Mouse (Mus musculus) midbrain, postnatal 0 days (tissue): ENCODE measurements at regions not wholly inside any gene's neighbourhood (a gene's known extent, or its start where the extent isn't known, plus 50 kb on each side); places are given as distances from the start of the nearest gene placed in this dataset.
A peak's percentile ranks its signal among the peaks of the same experiment; 100 is the strongest.
"Not testable (repeated sequence)": the region's sequence is repeated elsewhere in the genome, so short reads cannot be mapped to it uniquely, and the experiment has no call there.

Experiments
- ATAC-seq: fragments of 200-750 bp; cut with Nextera tagmentation; 2 replicates; pipeline ENCODE4 v1.8.0; 2017; ENCODE audit warnings: moderate number of reproducible peaks, mild to moderate bottlenecking, moderate TSS enrichment, moderate library complexity; ENCODE audit not compliant: low FRiP score
- DNase-seq: peaks from one replicate; pipeline ENCODE4 v3.0.0-alpha.2; 2015; ENCODE audit warnings: low spot score
- H3K27ac ChIP-seq: fragments of 300-500 bp; sonication (generic); 2 replicates; pipeline ENCODE4 v1.5.1; 2014; ENCODE audit warnings: low read depth, mild to moderate bottlenecking, low read length, mixed read lengths
- H3K27me3 ChIP-seq: fragments of 300-500 bp; sonication (generic); 2 replicates; pipeline ENCODE4 v1.6.1; 2014; ENCODE audit warnings: low read length, control low read depth, mixed read lengths; ENCODE audit not compliant: insufficient read depth
- H3K36me3 ChIP-seq: fragments of 300-500 bp; sonication (generic); 2 replicates; pipeline ENCODE4 v1.6.1; 2014; ENCODE audit warnings: low read length, control low read depth, mixed read lengths; ENCODE audit not compliant: insufficient read depth
- H3K4me1 ChIP-seq: fragments of 300-500 bp; sonication (generic); 2 replicates; pipeline ENCODE4 v1.6.1; 2014; ENCODE audit warnings: mild to moderate bottlenecking, control low read depth, antibody characterized with exemption, low read length, mixed read lengths; ENCODE audit not compliant: insufficient read depth
- H3K4me2 ChIP-seq: fragments of 300-500 bp; sonication (generic); 2 replicates; pipeline ENCODE4 v1.6.1; 2014; ENCODE audit warnings: low read depth, mild to moderate bottlenecking, low read length, mixed read lengths; ENCODE audit not compliant: poor library complexity, severe bottlenecking
- H3K4me3 ChIP-seq: fragments of 300-500 bp; sonication (generic); 2 replicates; pipeline ENCODE4 v1.5.1; 2014; ENCODE audit warnings: low read depth, mild to moderate bottlenecking, low read length, moderate library complexity
- H3K9ac ChIP-seq: fragments of 300-500 bp; sonication (generic); replicated peaks from 2 replicates; pipeline ENCODE4 v1.6.1; 2014; ENCODE audit warnings: mild to moderate bottlenecking, low read length, moderate library complexity, mixed read lengths; ENCODE audit not compliant: poor library complexity, severe bottlenecking
- H3K9me3 ChIP-seq: fragments of 300-500 bp; sonication (generic); 2 replicates; pipeline ENCODE4 v1.6.1; 2016; ENCODE audit warnings: low read length, control low read depth
- CTCF ChIP-seq: IDR thresholded peaks from 2 replicates; pipeline ENCODE4 v1.5.1; 2016; ENCODE audit warnings: antibody characterized with exemption, mild to moderate bottlenecking
- WGBS: fragments of 180-500 bp; shearing (Covaris S2); extraction: QIAGEN DNeasy Blood & Tissue Kit; methylation state at CpG from one replicate; pipeline ENCODE4 v1.1.7; 2014; 5-methylcytosine and 5-hydroxymethylcytosine counted together

GRCm38 (mm10) chr2:17898780-17899179 lies 98.0 kb downstream of the H2al2a start:
- 53% methylated on average over 3 of the region's 3 CpGs for WGBS
- Histone ChIP-seq H3K4me1 (no peaks in the 10 kb centered on the region), H3K4me2 (no peak overlapping the region), H3K9me3 (no peaks in the 10 kb centered on the region), H3K36me3 (no peaks in the 10 kb centered on the region), H3K27ac (no peak overlapping the region), H3K9ac (no peak overlapping the region), H3K27me3 (no peaks in the 10 kb centered on the region), H3K4me3 (no peak overlapping the region)
- TF ChIP-seq CTCF: no peak
- ATAC-seq (no peak), DNase-seq (no peak)

GRCm38 (mm10) chr2:17896036-17896435 lies 100.7 kb downstream of the H2al2a start:
- TF ChIP-seq CTCF: no peak
- Histone ChIP-seq H3K4me1 (no peaks in the 10 kb centered on the region), H3K9ac (no peak overlapping the region), H3K27me3 (no peaks in the 10 kb centered on the region), H3K36me3 (no peaks in the 10 kb centered on the region), H3K9me3 (no peaks in the 10 kb centered on the region), H3K4me3 (no peak overlapping the region), H3K4me2 (no peak overlapping the region), H3K27ac (no peak overlapping the region)
- ATAC-seq (no peak), DNase-seq (no peak)
- 92% methylated on average over 2 of the region's 2 CpGs for WGBS

GRCm38 (mm10) chr2:17892661-17893060 lies 104.1 kb downstream of the H2al2a start:
- not testable (repeated sequence) for H3K27ac ChIP-seq, ATAC-seq, H3K27me3 ChIP-seq, H3K36me3 ChIP-seq, H3K9me3 ChIP-seq, H3K4me2 ChIP-seq, H3K4me3 ChIP-seq, H3K4me1 ChIP-seq, H3K9ac ChIP-seq, DNase-seq
- WGBS: 94% methylated on average over 7 of the region's 7 CpGs

GRCm38 (mm10) chr2:17887699-17888098 lies 109.1 kb downstream of the H2al2a start:
- Histone ChIP-seq H3K9me3 (no peaks in the 10 kb centered on the region), H3K4me3 (no peak overlapping the region), H3K36me3 (no peaks in the 10 kb centered on the region), H3K9ac (no peak overlapping the region), H3K27me3 (no peaks in the 10 kb centered on the region), H3K4me1 (no peaks in the 10 kb centered on the region), H3K27ac (no peak overlapping the region), H3K4me2 (no peak overlapping the region)
- WGBS: 40% methylated on average over 3 of the region's 3 CpGs
- ATAC-seq (no peak), DNase-seq (no peak)
- TF ChIP-seq CTCF: no peak

GRCm38 (mm10) chr2:17882389-17882788 lies 114.4 kb downstream of the H2al2a start:
- no peak overlapping the region for H3K9ac ChIP-seq

GRCm38 (mm10) chr2:17880800-17881717 lies 115.7 kb downstream of the H2al2a start:
- no peak overlapping the region for H3K4me3 ChIP-seq

More at GRCm38 (mm10) chr2:17882389-17882788, 114.4 kb downstream of the H2al2a start:
- 82% methylated on average over 12 of the region's 12 CpGs for WGBS
- H3K36me3 ChIP-seq: no peaks in the 10 kb centered on the region
- no peak overlapping the region for H3K4me2 ChIP-seq
- ATAC-seq: no peak
- no peak overlapping the region for H3K27ac ChIP-seq
- no peak overlapping the region for H3K4me3 ChIP-seq
- no peaks in the 10 kb centered on the region for H3K9me3 ChIP-seq
- no peak for TF ChIP-seq CTCF
- no peaks in the 10 kb centered on the region for H3K27me3 ChIP-seq
- no peaks in the 10 kb centered on the region for H3K4me1 ChIP-seq
- DNase-seq: no peak

More at GRCm38 (mm10) chr2:17880800-17881717, 115.7 kb downstream of the H2al2a start:
- TF ChIP-seq CTCF: no peak
- Histone ChIP-seq H3K4me2 (no peak overlapping the region), H3K36me3 (no peaks in the 10 kb centered on the region), H3K9ac (no peak overlapping the region), H3K27ac (no peak overlapping the region), H3K4me1 (no peaks in the 10 kb centered on the region), H3K27me3 (no peaks in the 10 kb centered on the region), H3K9me3 (no peaks in the 10 kb centered on the region)
- WGBS: 37% methylated on average over 11 of the region's 11 CpGs
- no peak for ATAC-seq
- DNase-seq: peak; percentile 8
